18 mouse cellular contexts compared by ENCODE assay signal in the genomic region with DNA sequence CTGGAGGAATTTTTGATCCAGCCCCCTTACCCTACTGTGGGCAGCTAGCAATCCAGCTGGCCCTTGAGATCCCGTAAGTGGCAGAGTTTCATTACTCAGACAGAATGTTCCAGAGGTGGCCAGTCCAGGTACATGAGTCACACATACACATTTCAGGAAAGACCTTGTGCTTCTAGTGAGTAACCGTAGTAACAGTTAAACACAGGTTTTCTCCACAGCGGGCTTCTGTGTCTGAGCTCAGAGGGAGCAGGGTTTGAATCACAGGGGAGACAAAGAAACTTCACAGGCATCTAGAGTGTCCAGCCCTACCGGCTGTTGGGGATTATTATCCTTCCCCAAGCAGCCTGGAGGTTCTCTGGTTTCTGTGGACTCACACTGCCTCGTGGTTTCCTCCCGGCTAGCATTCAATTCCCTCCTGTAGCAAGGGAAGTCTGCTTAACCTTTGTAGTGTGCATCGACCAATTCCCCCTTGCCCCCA. TPM values are rescaled to one million over a fixed set of nuclear protein-coding genes. Genes with fewer than 3 reads are reported as not detected.
DNase-seq lines count a peak whose midpoint lies in the region; ATAC-seq and TF ChIP-seq lines count a peak whose summit lies in the region.
"Had no signal": no experiment of that assay in that cellular context is flagged by ENCODE, and none has a peak within 500 bp of the region (broad histone marks: within the 10 kb centered on the region; RNA-seq: fewer than 3 reads in every experiment).

No protein-coding gene starts in this region.

- 65% methylated on average over 7 of the region's 7 CpGs for WGBS in heart, embryonic 10.5 days
- 66% methylated on average over 7 of the region's 7 CpGs for WGBS in heart, embryonic 11.5 days (ENCODE audit: insufficient replicate concordance)
- 40% methylated on average over 7 of the region's 7 CpGs for WGBS in intestine, embryonic 16.5 days

- TF ChIP-seq CTCF in Patski (IDR thresholded peaks at IDR 0.05), result no peak

- H3K27ac ChIP-seq in heart, embryonic 10.5 days, result 0 out of 2 replicates have a peak overlapping the region, but pooled peaks have one; percentile 19
- H3K27ac ChIP-seq in heart, embryonic 11.5 days (ENCODE audit: low read depth, low read length), result no peak overlapping the region
- peak overlapping the region; percentile 51 for H3K27ac ChIP-seq in intestine, embryonic 16.5 days (ENCODE audit: low read length)

- POLR2A ChIA-PET in Patski (lab: Charles Lee), result no interaction called here

- no peaks in the 10 kb centered on the region; the same call in 1 of the 2 replicates for H3K27me3 ChIP-seq in heart, embryonic 10.5 days (ENCODE audit: insufficient read depth, poor library complexity, severe bottlenecking)
- no peaks in the 10 kb centered on the region for H3K27me3 ChIP-seq in heart, embryonic 11.5 days (ENCODE audit: control insufficient read depth, insufficient read depth, low read length)
- H3K27me3 ChIP-seq in Patski, result no peaks in the 10 kb centered on the region
- H3K27me3 ChIP-seq in intestine, embryonic 16.5 days (replicated peaks; ENCODE audit: control insufficient read depth, insufficient read depth, low read length), result no peaks in the 10 kb centered on the region

- H3K4me1 ChIP-seq in heart, embryonic 10.5 days, result peaks cover 34% of the 10 kb centered on the region
- peaks cover 8% of the 10 kb centered on the region for H3K4me1 ChIP-seq in heart, embryonic 11.5 days (ENCODE audit: control insufficient read depth, insufficient read depth, low read length)
- peaks cover 23% of the 10 kb centered on the region for H3K4me1 ChIP-seq in intestine, embryonic 16.5 days (ENCODE audit: control insufficient read depth, insufficient read depth, low read length)

- no peak overlapping the region for H3K4me3 ChIP-seq in heart, embryonic 10.5 days
- H3K4me3 ChIP-seq in heart, embryonic 11.5 days (ENCODE audit: low read depth, low read length), result no peak overlapping the region
- no peak overlapping the region for H3K4me3 ChIP-seq in intestine, embryonic 16.5 days (ENCODE audit: low read length)
- H3K4me3 ChIP-seq: erythroblast, embryonic 14.5 days; megakaryocyte, embryonic 14.5 days had no signal

- DNase-seq in heart, embryonic 10.5 days (ENCODE audit: low spot score), result no peak
- DNase-seq in Patski (ENCODE audit: low read depth, low spot score) (no peak), liver (no peak)
- DNase-seq in lung, postnatal 25 days (ENCODE audit: low spot score), result peak; percentile 65
- DNase-seq in urinary bladder, postnatal 25 days (ENCODE audit: low spot score), result no peak
- DNase-seq: adrenal gland, postnatal 25 days; cerebellum, adult 11 months; gastrocnemius, postnatal 25 days; kidney, postnatal 25 days; thymus, postnatal 4 days had no signal

- CTCF ChIA-PET in Patski (lab: Charles Lee), result interaction anchor here (1.1 kb wide), 1 partner anchor 104 kb away, joined by 3 read pairs; no protein-coding TSS in a partner anchor

- H3K36me3 ChIP-seq in heart, embryonic 10.5 days, result no peaks in the 10 kb centered on the region
- H3K36me3 ChIP-seq in heart, embryonic 11.5 days (ENCODE audit: control insufficient read depth, insufficient read depth, low read length), result no peaks in the 10 kb centered on the region
- H3K36me3 ChIP-seq in intestine, embryonic 16.5 days (ENCODE audit: control insufficient read depth, insufficient read depth, low read length), result no peaks in the 10 kb centered on the region

- in situ Hi-C loops in Patski (cut with MboI; ENCODE audit: low pct_unique_long_range_greater_than_20kb), result no loop called here

- H3K4me2 ChIP-seq in heart, embryonic 11.5 days, result no peak overlapping the region
- H3K4me2 ChIP-seq in intestine, embryonic 16.5 days (ENCODE audit: low read depth, low read length), result no peak overlapping the region

- H3K9me3 ChIP-seq in heart, embryonic 10.5 days, result no peaks in the 10 kb centered on the region
- no peaks in the 10 kb centered on the region for H3K9me3 ChIP-seq in heart, embryonic 11.5 days (replicated peaks; ENCODE audit: control insufficient read depth, low read length)
- H3K9me3 ChIP-seq in intestine, embryonic 16.5 days (ENCODE audit: control insufficient read depth, low read length), result no peaks in the 10 kb centered on the region
- H3K9me3 ChIP-seq: megakaryocyte, embryonic 14.5 days had no signal

- no peak overlapping the region for H3K9ac ChIP-seq in heart, embryonic 11.5 days (ENCODE audit: low read depth, low read length)
- H3K9ac ChIP-seq in intestine, embryonic 16.5 days (ENCODE audit: low read depth, low read length), result peak overlapping the region; percentile 17; the same call in 1 of the 2 replicates

- ATAC-seq in heart, embryonic 11.5 days (replicated peaks; ENCODE audit: insufficient number of reproducible peaks, low FRiP score, low TSS enrichment), result no peak
- peak; percentile 62 for ATAC-seq in Patski
- ATAC-seq in intestine, embryonic 16.5 days, result peak; percentile 33; the same call in 1 of the 2 replicates
- ATAC-seq in erythroid progenitor cell, adult 5-6 weeks (replicated peaks; ENCODE audit: low FRiP score, poor library complexity, severe bottlenecking), result no peak
- ATAC-seq: CD4-positive, CD25-positive, alpha-beta regulatory T cell, adult 4 months; hindbrain, embryonic 16.5 days had no signal

RNA-seq across cellular contexts. Expression of gene Col6a2, which starts 10.7 kb away (rescaled TPM):
- polyA plus RNA-seq in heart, embryonic 10.5 days (2016; fragmentation: Nextera tagmentation; extraction: Ambion mirVana), result 17.1 and 19.7 TPM in 2 replicates
- 11.6 and 16.3 TPM in 2 replicates for polyA plus RNA-seq in heart, embryonic 11.5 days (2014; fragmentation: Nextera tagmentation; extraction: Ambion mirVana)
- 6.2 TPM for polyA plus RNA-seq in Patski (2021)
- 230 and 262 TPM in 2 replicates for polyA plus RNA-seq in intestine, embryonic 16.5 days (2015; fragmentation: Nextera tagmentation; extraction: Ambion mirVana)
- total RNA-seq in erythroid progenitor cell, adult 5-6 weeks (2015; ENCODE audit: low replicate concordance), result not detected in 2 replicates
- total RNA-seq in erythroid progenitor cell, adult 5-6 weeks (2017; ENCODE audit: low replicate concordance), result not detected in 2 replicates
- polyA plus RNA-seq: CD4-positive, CD25-positive, alpha-beta regulatory T cell, adult 4 months; erythroblast, embryonic 14.5 days had no signal

RNA-seq across cellular contexts. Expression of gene Ftcd, which starts 58.7 kb away (rescaled TPM):
- polyA plus RNA-seq in heart, embryonic 10.5 days (2016; fragmentation: Nextera tagmentation; extraction: Ambion mirVana), result 4.2 and 5.2 TPM in 2 replicates
- polyA plus RNA-seq in heart, embryonic 11.5 days (2014; fragmentation: Nextera tagmentation; extraction: Ambion mirVana), result 1.9 and 3.4 TPM in 2 replicates
- 0.17 TPM for polyA plus RNA-seq in Patski (2021)
- 0.87 and 1.5 TPM in 2 replicates for polyA plus RNA-seq in intestine, embryonic 16.5 days (2015; fragmentation: Nextera tagmentation; extraction: Ambion mirVana)
- not detected in 2 replicates for total RNA-seq in erythroid progenitor cell, adult 5-6 weeks (2015; ENCODE audit: low replicate concordance)
- not detected in 2 replicates for total RNA-seq in erythroid progenitor cell, adult 5-6 weeks (2017; ENCODE audit: low replicate concordance)
- total RNA-seq: adrenal gland, postnatal 25 days; gastrocnemius, postnatal 25 days; left cerebral cortex, postnatal 10 days had no signal
- polyA plus RNA-seq: CD4-positive, CD25-positive, alpha-beta regulatory T cell, adult 4 months; erythroblast, embryonic 14.5 days had no signal

Comparison
In these comparisons a context has a peak if more than half of its experiments do, and no peak if none do; other contexts are left out.
1. ATAC-seq: peak in Patski (single experiment) and intestine, embryonic 16.5 days (single experiment); none in heart, embryonic 11.5 days (single experiment) and erythroid progenitor cell, adult 5-6 weeks (single experiment).
2. RNA of gene Col6a2, which starts 10.7 kb away (polyA plus RNA-seq): 230 to 262 TPM in intestine, embryonic 16.5 days; 17.1 to 19.7 TPM in heart, embryonic 10.5 days, 11.6 to 16.3 TPM in heart, embryonic 11.5 days and 6.2 TPM in Patski (single experiment); every median in the first group is over 10 times any median in the second.